Mouse (Mus musculus): Measurements from ENCODE around the gene Gucy2f.
A peak's percentile ranks its signal among the peaks of the same experiment; 100 is the strongest.
"Not testable (repeated sequence)": the region's sequence is repeated elsewhere in the genome, so short reads cannot be mapped to it uniquely, and the experiment has no call there.

The Gucy2f gene

GRCm38 (mm10) chrX:142196831-142197230 is at the start of gene Gucy2f:
Gucy2f (minus strand) TSS chrX:142196931.
- no peak for DNase-seq (ENCODE audit: low spot score in 2 of 2)

GRCm38 (mm10) chrX:142245682-142246327 is 49.1 kb upstream of the Gucy2f start:
- no peak for DNase-seq (ENCODE audit: low spot score in 2 of 2)

- DNase-seq (ENCODE audit: low spot score in 2 of 2) = no peak
Measured at GRCm38 (mm10) chrX:142237101-142237500, 40.4 kb upstream of the Gucy2f start.

- DNase-seq (ENCODE audit: low spot score in 2 of 2) = not testable (repeated sequence)
Measured at GRCm38 (mm10) chrX:142236146-142236545, 39.4 kb upstream of the Gucy2f start.

GRCm38 (mm10) chrX:142228769-142229158 is 32.0 kb upstream of the Gucy2f start:
- no peak for DNase-seq (ENCODE audit: low spot score in 2 of 2)

GRCm38 (mm10) chrX:142228055-142228768 is 31.5 kb upstream of the Gucy2f start:
- DNase-seq (ENCODE audit: low spot score in 2 of 2) = peak; percentile 82 to 83

GRCm38 (mm10) chrX:142227398-142228054 is 30.8 kb upstream of the Gucy2f start:
- DNase-seq (ENCODE audit: low spot score in 2 of 2) = peak in 1 of 2 experiments; percentile 23

GRCm38 (mm10) chrX:142226542-142226941 is 29.8 kb upstream of the Gucy2f start, which contains the start of gene Nxt2:
Nxt2 (plus strand) TSS chrX:142226770.
- DNase-seq (ENCODE audit: low spot score in 2 of 2) = no peak

- peak; percentile 38 to 46 for DNase-seq (ENCODE audit: low spot score in 2 of 2)
Measured at GRCm38 (mm10) chrX:142200295-142200694, 3.6 kb upstream of the Gucy2f start.

- DNase-seq (ENCODE audit: low spot score in 2 of 2) = no peak
Measured at GRCm38 (mm10) chrX:142195551-142195950, 1.2 kb downstream of the Gucy2f start.

GRCm38 (mm10) chrX:142194420-142194819 is 2.3 kb downstream of the Gucy2f start:
- DNase-seq (ENCODE audit: low spot score in 2 of 2) = peak; percentile 35 to 54

GRCm38 (mm10) chrX:142190355-142190754 is 6.4 kb downstream of the Gucy2f start:
- no peak for DNase-seq (ENCODE audit: low spot score in 2 of 2)

- peak; percentile 58 to 70 for DNase-seq (ENCODE audit: low spot score in 2 of 2)
Measured at GRCm38 (mm10) chrX:142189023-142189703, 7.6 kb downstream of the Gucy2f start.

GRCm38 (mm10) chrX:142182026-142182425 is 14.7 kb downstream of the Gucy2f start:
- DNase-seq (ENCODE audit: low spot score in 2 of 2) = no peak

- no peak for DNase-seq (ENCODE audit: low spot score in 2 of 2)
Measured at GRCm38 (mm10) chrX:142176981-142177380, 19.8 kb downstream of the Gucy2f start.

- no peak for DNase-seq (ENCODE audit: low spot score in 2 of 2)
Measured at GRCm38 (mm10) chrX:142115779-142116178, 81.0 kb downstream of the Gucy2f start.

GRCm38 (mm10) chrX:142111236-142111635 is 85.5 kb downstream of the Gucy2f start:
- no peak for DNase-seq (ENCODE audit: low spot score in 2 of 2)

GRCm38 (mm10) chrX:142096904-142097303 is 99.8 kb downstream of the Gucy2f start:
- DNase-seq (ENCODE audit: low spot score in 2 of 2) = peak; percentile 24 to 40

- DNase-seq (ENCODE audit: low spot score in 2 of 2) = no peak
Measured at GRCm38 (mm10) chrX:142095579-142095978, 101.2 kb downstream of the Gucy2f start.

GRCm38 (mm10) chrX:142062585-142062984 is 134.1 kb downstream of the Gucy2f start:
- DNase-seq (ENCODE audit: low spot score in 2 of 2) = no peak
